Mouse (Mus musculus): ENCODE measurements around the gene Pakap. TPM values are rescaled to one million over a fixed set of nuclear protein-coding genes. Genes with fewer than 3 reads are reported as not detected.

Pakap gene
- polyA plus RNA-seq, 1 experiment from 2014 or later: 5.8 TPM

DNA sequence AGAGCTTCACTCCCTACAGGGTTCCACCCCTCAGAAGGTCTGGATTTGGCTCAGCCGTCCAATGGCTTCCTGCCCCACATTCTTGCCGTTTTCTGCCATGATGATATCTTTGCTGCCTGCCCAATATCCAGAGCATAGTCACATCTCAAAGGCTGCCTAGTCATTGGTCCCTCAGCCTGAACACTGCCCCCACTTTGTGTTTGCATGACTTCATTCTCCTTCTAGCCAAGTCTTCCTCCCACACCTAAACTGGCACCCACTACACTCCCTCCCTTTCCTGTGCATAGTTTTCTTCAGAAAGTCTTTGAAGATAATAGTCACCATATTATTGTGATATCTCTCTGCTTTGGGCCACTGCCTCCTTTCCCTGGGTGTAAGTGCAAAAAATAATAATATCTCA is 10.9 kb upstream of the Pakap start:
- Histone ChIP-seq H3K27me3 (no peaks in the 10 kb centered on the region), H3K9ac (replicated peaks) (no peak overlapping the region), H3K36me3 (no peaks in the 10 kb centered on the region)

DNA sequence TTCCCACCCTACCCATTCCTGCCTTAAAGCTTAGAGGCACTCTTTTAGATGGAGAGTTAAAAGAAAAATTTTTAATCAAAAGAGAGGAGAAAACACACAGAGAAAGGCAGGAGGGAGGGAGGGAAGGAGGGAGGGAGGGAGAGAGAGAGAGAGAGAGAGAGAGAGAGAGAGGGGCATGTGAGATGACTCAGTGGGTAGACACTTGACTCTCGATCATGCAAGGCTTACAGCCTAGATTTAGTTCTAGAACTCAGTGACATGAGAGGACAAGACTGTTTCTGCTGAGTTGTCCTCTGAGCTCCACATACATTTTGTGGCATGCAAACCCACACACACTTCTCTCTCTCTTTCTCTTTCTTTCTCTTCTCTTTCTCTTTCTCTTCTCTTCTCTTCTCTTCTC is 8.5 kb upstream of the Pakap start:
- Histone ChIP-seq H3K4me1 (peaks cover 7% of the 10 kb centered on the region; the same call in 1 of the 2 replicates), H3K27me3 (no peaks in the 10 kb centered on the region), H3K4me3 (no peak overlapping the region), H3K9ac (replicated peaks) (no peak overlapping the region), H3K27ac (replicated peaks) (no peak overlapping the region), H3K36me3 (no peaks in the 10 kb centered on the region), H3K9me3 (no peaks in the 10 kb centered on the region), H3K4me2 (replicated peaks) (no peak overlapping the region)
- no peak for ATAC-seq (replicated peaks)
- WGBS: 88% methylated on average over 1 of the region's 1 CpGs

More for the DNA sequence above, 10.9 kb upstream of the Pakap start:
- Histone ChIP-seq H3K4me1 (peaks cover 7% of the 10 kb centered on the region; the same call in 1 of the 2 replicates), H3K27ac (replicated peaks) (no peak overlapping the region), H3K4me3 (no peak overlapping the region), H3K9me3 (no peaks in the 10 kb centered on the region), H3K4me2 (replicated peaks) (no peak overlapping the region)
- 90% methylated on average over 2 of the region's 2 CpGs for WGBS
- no peak for ATAC-seq (replicated peaks)

DNA sequence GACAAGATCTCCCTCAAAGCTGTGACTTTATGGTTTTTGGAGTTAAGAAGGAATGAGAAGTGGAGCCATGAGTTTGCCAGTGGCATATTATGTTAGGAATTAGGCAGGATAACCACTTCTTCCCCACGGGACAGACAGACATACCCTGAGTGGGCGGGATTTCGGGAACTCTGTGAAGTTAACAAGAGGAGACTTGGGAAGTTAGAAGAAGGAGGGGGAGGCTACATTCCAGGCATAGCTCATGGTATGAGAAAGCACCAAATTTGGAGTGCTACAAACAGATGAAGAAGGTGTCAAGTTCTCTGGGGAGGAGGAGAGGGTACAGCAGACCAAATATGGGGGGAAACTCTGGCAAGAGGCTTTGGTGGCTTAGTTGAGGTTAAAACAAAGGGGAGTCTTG is 8.0 kb upstream of the Pakap start:
- 82% methylated on average over 3 of the region's 3 CpGs for WGBS
- H3K4me2 ChIP-seq (replicated peaks): no peak overlapping the region
- no peaks in the 10 kb centered on the region for H3K36me3 ChIP-seq
- peaks cover 7% of the 10 kb centered on the region; the same call in 1 of the 2 replicates for H3K4me1 ChIP-seq
- H3K9me3 ChIP-seq: no peaks in the 10 kb centered on the region
- no peak overlapping the region for H3K4me3 ChIP-seq
- H3K9ac ChIP-seq (replicated peaks): no peak overlapping the region
- no peak overlapping the region for H3K27ac ChIP-seq (replicated peaks)
- no peaks in the 10 kb centered on the region for H3K27me3 ChIP-seq
- no peak for ATAC-seq (replicated peaks)

DNA sequence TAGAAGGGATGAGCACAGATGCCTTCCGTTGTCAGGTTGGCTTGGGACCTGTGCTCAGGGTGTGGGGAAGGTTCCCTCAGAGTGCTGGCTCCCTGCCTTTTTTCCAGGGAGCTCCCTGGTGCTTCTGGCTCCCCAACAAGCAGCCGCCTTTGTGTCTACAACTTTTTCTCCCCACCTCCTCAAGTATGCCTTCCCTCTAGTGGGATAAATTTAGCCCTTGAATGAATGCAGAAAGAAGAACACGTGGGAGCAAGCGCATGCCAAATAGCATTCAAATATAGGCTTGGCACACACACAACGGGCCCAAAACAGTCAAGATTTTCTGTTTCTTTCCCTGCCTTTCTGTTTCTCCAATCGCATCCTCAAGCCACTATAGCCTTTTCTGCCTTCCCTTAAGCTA is 6.9 kb upstream of the Pakap start:
- WGBS: 53% methylated on average over 6 of the region's 6 CpGs
- H3K9ac ChIP-seq (replicated peaks): no peak overlapping the region
- no peaks in the 10 kb centered on the region for H3K27me3 ChIP-seq
- H3K4me3 ChIP-seq: no peak overlapping the region
- no peaks in the 10 kb centered on the region for H3K9me3 ChIP-seq
- no peaks in the 10 kb centered on the region for H3K36me3 ChIP-seq
- no peak overlapping the region for H3K4me2 ChIP-seq (replicated peaks)
- H3K4me1 ChIP-seq: peaks cover 7% of the 10 kb centered on the region; the same call in 1 of the 2 replicates
- no peak overlapping the region for H3K27ac ChIP-seq (replicated peaks)
- ATAC-seq (replicated peaks): peak; percentile 64

DNA sequence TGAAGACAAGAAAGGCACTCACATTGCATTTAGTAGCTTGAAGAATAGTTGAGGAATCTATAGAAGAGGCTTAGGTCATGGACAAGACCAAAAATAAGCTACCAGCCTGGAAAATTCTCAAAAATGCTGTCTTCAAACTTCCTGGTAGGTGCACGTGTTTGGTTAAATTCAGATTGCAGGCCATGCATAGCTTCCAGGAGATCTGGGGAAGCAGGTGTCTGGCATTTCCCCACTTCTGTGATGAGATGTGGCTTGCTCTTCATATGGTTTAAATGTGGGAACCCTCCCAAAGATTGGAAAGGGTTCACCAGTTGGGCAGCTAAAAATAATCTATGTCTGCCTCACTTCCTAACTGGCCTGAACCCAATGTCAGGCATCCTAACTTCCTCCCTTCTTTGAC is 2.7 kb upstream of the Pakap start:
- Histone ChIP-seq H3K4me2 (replicated peaks) (no peak overlapping the region), H3K27me3 (0 out of 2 replicates have a peak, but pooled peaks cover 7% of the 10 kb centered on the region), H3K36me3 (no peaks in the 10 kb centered on the region), H3K4me1 (peaks cover 13% of the 10 kb centered on the region), H3K27ac (replicated peaks) (no peak overlapping the region), H3K9me3 (no peaks in the 10 kb centered on the region), H3K4me3 (no peak overlapping the region), H3K9ac (replicated peaks) (no peak overlapping the region)
- WGBS: 97% methylated on average over 1 of the region's 1 CpGs
- ATAC-seq (replicated peaks): no peak

DNA sequence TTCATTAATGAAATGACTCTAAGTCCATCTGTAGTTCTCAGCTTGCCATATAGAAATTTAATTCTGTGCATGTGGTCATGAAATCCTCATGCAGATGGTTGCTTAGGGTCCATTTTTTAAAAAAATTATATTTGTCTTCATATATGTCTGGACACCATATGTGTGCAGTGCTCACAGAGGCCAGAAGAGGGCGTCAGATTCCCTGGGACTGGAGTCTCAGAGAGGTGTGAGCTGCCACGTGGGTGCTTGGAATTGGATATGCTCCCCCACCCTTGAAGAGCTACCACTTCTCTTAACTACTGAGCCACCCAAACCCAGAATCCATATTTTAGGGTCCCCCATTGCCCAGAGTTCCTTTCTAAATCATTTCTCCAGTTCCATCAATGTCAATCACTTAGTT is 2.2 kb upstream of the Pakap start:
- H3K4me2 ChIP-seq (replicated peaks): no peak overlapping the region
- 0 out of 2 replicates have a peak, but pooled peaks cover 7% of the 10 kb centered on the region for H3K27me3 ChIP-seq
- no peak overlapping the region for H3K27ac ChIP-seq (replicated peaks)
- no peaks in the 10 kb centered on the region for H3K9me3 ChIP-seq
- no peak overlapping the region for H3K9ac ChIP-seq (replicated peaks)
- no peaks in the 10 kb centered on the region for H3K36me3 ChIP-seq
- WGBS: 60% methylated on average over 2 of the region's 2 CpGs
- no peak overlapping the region for H3K4me3 ChIP-seq
- no peak for ATAC-seq (replicated peaks)
- H3K4me1 ChIP-seq: peaks cover 12% of the 10 kb centered on the region

DNA sequence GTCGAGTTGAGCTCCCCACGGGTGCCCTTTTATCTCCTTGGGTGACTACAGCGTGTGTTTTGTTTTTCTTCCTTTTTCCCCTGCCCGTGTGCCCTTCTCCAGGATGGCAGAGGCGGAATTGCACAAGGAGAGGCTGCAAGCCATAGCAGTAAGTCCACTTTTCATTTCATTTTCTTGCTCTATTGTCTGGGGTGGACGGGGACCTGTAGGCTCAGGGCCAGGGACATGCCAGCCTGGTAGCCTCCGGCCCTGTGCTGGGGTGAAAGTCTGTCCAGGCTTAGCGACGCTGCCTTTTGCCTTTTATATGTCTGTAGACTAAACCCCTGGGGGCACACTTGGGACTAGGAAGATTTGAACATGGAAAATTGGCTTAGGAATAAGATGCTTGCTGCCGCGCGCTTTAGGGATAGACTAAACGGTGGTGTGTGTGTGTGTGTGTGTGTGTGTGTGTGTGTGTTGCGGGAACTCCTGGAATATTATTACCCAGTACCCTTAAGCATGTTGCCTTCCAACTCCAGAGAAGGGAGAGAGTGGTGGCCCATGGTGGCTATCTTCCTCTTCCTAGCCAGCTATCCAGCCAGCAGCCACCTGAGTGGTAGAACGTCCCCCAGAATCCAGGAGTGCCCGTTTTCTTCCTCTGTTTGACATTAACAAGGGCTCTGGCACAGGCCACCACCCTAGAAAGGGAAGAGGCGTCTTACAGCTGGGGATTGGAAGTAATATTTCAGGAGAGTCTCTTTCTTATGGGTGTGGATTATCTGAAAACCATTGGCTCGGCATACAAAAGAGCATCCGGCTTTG is 489 bp downstream of the Pakap start:
- Histone ChIP-seq H3K4me2 (replicated peaks) (peak overlapping the region; percentile 80), H3K36me3 (no peaks in the 10 kb centered on the region), H3K4me1 (peaks cover 6% of the 10 kb centered on the region), H3K9me3 (no peaks in the 10 kb centered on the region), H3K27ac (replicated peaks) (peak overlapping the region; percentile 44; the same call in 1 of the 2 replicates), H3K27me3 (0 out of 2 replicates have a peak, but pooled peaks cover 7% of the 10 kb centered on the region), H3K4me3 (peak overlapping the region; percentile 55), H3K9ac (replicated peaks) (peak overlapping the region; percentile 61)
- ATAC-seq (replicated peaks): no peak
- 50% methylated on average over 19 of the region's 19 CpGs for WGBS

DNA sequence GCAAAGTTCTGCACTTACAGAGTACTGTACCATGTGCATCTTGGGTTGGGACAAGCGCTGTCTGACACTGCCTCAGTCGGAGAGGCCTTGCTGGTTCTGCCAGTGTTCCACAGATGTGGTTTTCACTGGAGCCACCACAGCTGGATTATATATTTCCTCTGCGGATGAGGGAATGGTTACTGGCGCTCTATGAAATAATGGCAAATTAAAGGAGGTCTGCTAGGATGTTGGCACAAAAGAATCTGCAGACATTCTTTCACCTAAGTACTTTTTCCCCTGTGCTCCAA is 1.0 kb downstream of the Pakap start:
- 0 out of 2 replicates have a peak, but pooled peaks cover 7% of the 10 kb centered on the region for H3K27me3 ChIP-seq
- H3K9ac ChIP-seq (replicated peaks): no peak overlapping the region
- 0 out of 2 replicates have a peak overlapping the region, but pooled peaks have one; percentile 55 for H3K4me3 ChIP-seq
- no peak overlapping the region for H3K4me2 ChIP-seq (replicated peaks)
- no peak for ATAC-seq (replicated peaks)
- H3K4me1 ChIP-seq: peaks cover 6% of the 10 kb centered on the region
- H3K9me3 ChIP-seq: no peaks in the 10 kb centered on the region
- WGBS: 88% methylated on average over 4 of the region's 4 CpGs
- no peak overlapping the region for H3K27ac ChIP-seq (replicated peaks)
- no peaks in the 10 kb centered on the region for H3K36me3 ChIP-seq

DNA sequence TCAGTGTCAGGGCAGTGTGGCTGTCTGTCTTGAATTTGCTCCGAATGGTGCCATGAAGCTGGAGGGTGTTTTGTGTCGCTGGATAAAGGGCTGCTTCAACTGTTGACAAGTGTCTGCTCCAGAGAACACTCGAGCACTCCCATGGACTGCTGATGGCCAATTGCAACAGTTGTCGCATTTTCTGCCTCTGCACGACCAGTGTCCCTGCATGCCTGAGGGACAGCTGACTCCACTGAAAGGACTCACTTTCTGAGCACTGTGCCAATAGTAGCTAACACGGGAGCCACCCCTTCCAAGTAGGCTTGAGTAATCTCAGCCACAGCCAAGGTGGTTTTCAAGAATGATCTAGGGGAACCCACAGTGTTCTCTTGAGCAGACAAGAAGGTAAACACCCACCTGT is 1.7 kb downstream of the Pakap start:
- Histone ChIP-seq H3K9me3 (no peaks in the 10 kb centered on the region), H3K9ac (replicated peaks) (no peak overlapping the region), H3K4me2 (replicated peaks) (no peak overlapping the region), H3K4me1 (peaks cover 6% of the 10 kb centered on the region), H3K27me3 (0 out of 2 replicates have a peak, but pooled peaks cover 7% of the 10 kb centered on the region), H3K4me3 (no peak overlapping the region), H3K27ac (replicated peaks) (no peak overlapping the region), H3K36me3 (no peaks in the 10 kb centered on the region)
- 62% methylated on average over 6 of the region's 6 CpGs for WGBS
- ATAC-seq (replicated peaks): no peak

DNA sequence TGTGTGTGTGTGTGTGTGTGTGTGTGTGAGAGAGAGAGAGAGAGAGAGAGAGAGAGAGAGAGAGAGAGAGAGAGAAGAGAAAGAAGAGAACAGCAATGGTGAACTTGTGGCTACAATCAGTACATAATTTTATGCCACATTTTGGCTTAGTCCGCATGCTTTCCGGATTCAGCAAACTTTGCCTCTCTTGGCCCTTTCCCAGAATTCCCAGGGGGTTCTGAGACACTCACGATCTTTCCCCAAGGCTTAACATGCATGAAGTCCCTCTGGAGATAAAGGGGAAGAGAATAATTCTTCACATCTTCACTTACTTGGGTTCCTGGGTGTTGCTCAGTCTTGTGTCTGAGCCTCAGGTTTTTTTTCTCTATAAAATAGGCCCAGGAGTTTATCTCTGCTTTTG is 2.2 kb downstream of the Pakap start:
- no peak overlapping the region for H3K27ac ChIP-seq (replicated peaks)
- no peak overlapping the region for H3K9ac ChIP-seq (replicated peaks)
- H3K4me1 ChIP-seq: peaks cover 6% of the 10 kb centered on the region
- ATAC-seq (replicated peaks): no peak
- H3K9me3 ChIP-seq: no peaks in the 10 kb centered on the region
- no peak overlapping the region for H3K4me3 ChIP-seq
- H3K4me2 ChIP-seq (replicated peaks): no peak overlapping the region
- H3K36me3 ChIP-seq: no peaks in the 10 kb centered on the region
- 0 out of 2 replicates have a peak, but pooled peaks cover 7% of the 10 kb centered on the region for H3K27me3 ChIP-seq
- 74% methylated on average over 3 of the region's 3 CpGs for WGBS

DNA sequence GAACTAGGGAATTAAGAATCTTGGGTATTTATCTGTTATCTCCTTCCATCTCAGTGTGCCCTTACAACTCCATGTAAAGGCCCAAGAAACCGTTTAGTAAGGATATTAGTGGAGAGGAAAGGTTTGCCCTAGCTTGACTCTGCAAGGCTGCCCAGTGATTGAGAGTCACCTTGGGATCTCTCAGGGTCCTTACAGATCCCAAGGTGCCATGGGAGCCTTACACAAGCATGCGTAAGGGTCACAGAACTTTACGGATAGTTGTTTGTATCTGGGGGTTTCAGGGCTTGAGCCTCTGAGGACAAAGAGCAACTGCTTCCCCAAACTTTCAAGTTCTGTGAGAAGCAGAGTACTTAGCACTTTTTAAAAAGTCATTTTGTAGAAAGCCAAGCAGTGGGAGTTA is 6.2 kb downstream of the Pakap start:
- Histone ChIP-seq H3K4me2 (replicated peaks) (no peak overlapping the region), H3K36me3 (no peaks in the 10 kb centered on the region), H3K4me3 (no peak overlapping the region), H3K27me3 (no peaks in the 10 kb centered on the region), H3K9ac (replicated peaks) (no peak overlapping the region), H3K27ac (replicated peaks) (no peak overlapping the region), H3K4me1 (no peaks in the 10 kb centered on the region), H3K9me3 (no peaks in the 10 kb centered on the region)
- ATAC-seq (replicated peaks): no peak
- WGBS: 91% methylated on average over 3 of the region's 3 CpGs

DNA sequence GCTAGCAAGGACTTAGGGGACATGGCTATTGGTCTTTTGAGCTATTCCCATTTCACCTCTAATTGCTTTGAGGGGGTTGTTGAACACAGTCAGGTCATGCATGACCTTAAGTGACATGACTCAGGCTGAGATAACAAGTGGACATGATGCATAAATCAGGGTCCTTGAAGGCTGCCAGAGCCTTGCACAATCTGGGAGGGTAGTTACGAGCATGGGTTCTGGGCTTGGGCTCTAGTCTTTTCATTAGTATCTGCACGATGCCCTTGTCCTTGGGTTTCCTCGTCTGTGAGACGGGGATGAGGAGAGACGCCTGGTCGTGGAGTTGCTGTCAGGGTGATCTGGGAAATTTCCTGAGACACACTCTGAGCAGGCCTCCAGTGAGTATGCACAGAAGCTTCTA is 6.7 kb downstream of the Pakap start:
- Histone ChIP-seq H3K27ac (replicated peaks) (no peak overlapping the region), H3K4me3 (no peak overlapping the region), H3K9me3 (no peaks in the 10 kb centered on the region), H3K4me1 (no peaks in the 10 kb centered on the region), H3K9ac (replicated peaks) (no peak overlapping the region), H3K4me2 (replicated peaks) (no peak overlapping the region), H3K36me3 (no peaks in the 10 kb centered on the region), H3K27me3 (no peaks in the 10 kb centered on the region)
- ATAC-seq (replicated peaks): no peak
- WGBS: 89% methylated on average over 6 of the region's 6 CpGs

DNA sequence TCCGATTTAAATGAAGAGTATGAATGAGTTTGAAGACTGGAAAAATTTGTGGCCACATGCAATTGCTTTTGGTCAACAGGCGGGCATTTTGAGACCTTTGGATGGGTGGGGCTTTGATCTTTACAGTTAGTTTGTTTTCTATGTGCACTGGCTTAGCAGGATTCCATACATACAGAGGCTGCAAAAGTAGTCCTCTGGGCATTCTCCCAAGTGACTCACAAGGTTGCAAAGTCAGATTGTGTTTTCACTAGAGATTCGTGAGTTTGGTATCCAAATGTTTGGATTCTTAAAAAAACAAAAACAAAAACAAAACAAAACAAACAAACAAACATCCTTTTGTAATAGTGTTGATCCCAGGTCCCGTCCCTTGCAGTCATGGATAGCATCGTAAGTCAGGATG is 7.7 kb downstream of the Pakap start:
- Histone ChIP-seq H3K27me3 (no peaks in the 10 kb centered on the region), H3K4me3 (no peak overlapping the region), H3K4me2 (replicated peaks) (no peak overlapping the region), H3K36me3 (no peaks in the 10 kb centered on the region), H3K9me3 (no peaks in the 10 kb centered on the region), H3K9ac (replicated peaks) (no peak overlapping the region), H3K27ac (replicated peaks) (no peak overlapping the region), H3K4me1 (no peaks in the 10 kb centered on the region)
- ATAC-seq (replicated peaks): no peak
- 74% methylated on average over 5 of the region's 5 CpGs for whole genome bisulfite sequencing
